Mouse (Mus musculus) CD4-positive, CD25-positive, alpha-beta regulatory T cell (primary cell): Measurements from ENCODE around the gene Wnt10a. TPM values are rescaled to one million over a fixed set of nuclear protein-coding genes. Genes with fewer than 3 reads are reported as not detected.

Experiments
- polyA plus RNA-seq: library from polyadenylated mRNA; unstranded; fragments of 100-300 nt; shearing (Covaris generic); gene quantifications from one replicate; pipeline ENCODE4 v1.2.1, GENCODE M21; 2017

The Wnt10a gene
- 2.3 TPM for polyA plus RNA-seq

DNA sequence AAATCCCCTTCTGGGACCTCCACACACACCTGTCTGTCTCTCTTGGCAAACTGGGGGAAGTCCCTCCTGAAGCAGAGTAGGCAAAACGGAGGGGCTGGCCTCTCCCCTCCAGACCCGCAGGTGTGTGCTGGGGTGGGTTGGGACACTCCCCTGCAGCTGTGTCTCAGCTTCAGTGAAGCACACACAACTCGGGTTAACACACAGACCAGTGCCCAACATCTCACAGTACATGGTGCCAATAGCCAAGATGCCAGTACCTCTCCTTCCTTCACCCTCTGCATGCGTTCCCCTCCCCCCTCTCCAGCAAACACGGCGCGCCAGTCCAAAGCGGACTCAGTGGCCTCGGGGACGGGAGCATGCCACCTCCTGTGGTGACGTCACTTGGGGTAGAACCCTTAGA lies at the start of gene Wnt10a:
Gene Wnt10a (plus strand): TSS at position 268 of the 400 bp plus-strand sequence.

DNA sequence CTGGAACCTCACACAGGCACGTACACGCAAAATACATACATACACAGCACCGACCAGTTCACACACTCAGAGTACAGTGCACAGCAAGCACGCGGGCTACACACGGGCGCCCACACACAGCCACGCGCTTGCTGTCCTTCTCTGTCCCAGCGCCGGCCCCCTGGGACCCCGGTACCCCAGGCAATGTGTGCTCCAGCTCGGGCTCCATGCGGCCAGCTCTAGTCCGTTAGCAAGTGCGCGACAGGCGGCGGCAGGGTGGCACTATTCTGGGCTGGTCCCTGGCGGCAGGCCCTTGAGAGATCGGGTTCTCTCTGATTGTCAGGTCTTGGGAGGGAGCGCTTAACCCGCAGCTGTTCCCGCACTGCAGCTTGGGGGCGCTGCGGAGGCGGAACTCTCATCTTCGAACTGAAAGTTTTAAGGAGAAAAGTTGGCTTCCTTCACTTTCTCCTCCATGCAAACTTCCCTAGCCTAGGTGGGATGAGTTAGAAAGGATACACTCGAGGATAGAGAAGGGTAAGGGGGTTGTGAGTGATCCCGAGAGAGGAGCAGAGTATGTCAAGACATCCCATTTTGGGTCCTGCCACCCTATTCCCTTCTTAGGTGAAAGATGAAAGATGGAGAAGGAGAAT lies 42.6 kb upstream of the Wnt10a start, which contains the start of gene Prkag3:
Gene Prkag3 (minus strand): TSS at position 579 of the 629 bp plus-strand sequence.

DNA sequence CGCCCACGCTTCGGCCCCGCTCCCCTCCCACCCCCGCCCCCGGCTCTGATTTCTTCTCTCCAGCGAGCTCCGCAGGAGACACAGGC lies 19.6 kb upstream of the Wnt10a start, which contains the start of gene Wnt6:
Gene Wnt6 (plus strand): TSS at position 48 of the 86 bp plus-strand sequence.

Other genes starting within 250 kb of the Wnt10a start
- gene Plcd4, start 248.6 kb upstream of the Wnt10a start, polyA plus RNA-seq = 0.12 TPM
- gene Usp37, start 247.2 kb upstream of the Wnt10a start, polyA plus RNA-seq = 14.4 TPM
- 20.0 TPM for gene Zfp142, start 203.3 kb upstream of the Wnt10a start, polyA plus RNA-seq
- gene Bcs1l, start 203.2 kb upstream of the Wnt10a start, polyA plus RNA-seq = 13.3 TPM
- gene Rnf25, start 190.1 kb upstream of the Wnt10a start, polyA plus RNA-seq = 27.3 TPM
- gene Stk36, start 190.1 kb upstream of the Wnt10a start, polyA plus RNA-seq = not detected
- gene Ttll4, start 129.8 kb upstream of the Wnt10a start, polyA plus RNA-seq = 32.5 TPM
- gene Cyp27a1, start 77.9 kb upstream of the Wnt10a start, polyA plus RNA-seq = 0.39 TPM
- gene Prkag3, start 42.3 kb upstream of the Wnt10a start, polyA plus RNA-seq = not detected
- gene Wnt6, start 19.6 kb upstream of the Wnt10a start, polyA plus RNA-seq = not detected
- gene Cdk5r2, start 63.4 kb downstream of the Wnt10a start, polyA plus RNA-seq = not detected
- gene Fev, start 93.9 kb downstream of the Wnt10a start, polyA plus RNA-seq = not detected
- not detected for gene Cryba2, start 101.6 kb downstream of the Wnt10a start, polyA plus RNA-seq
- not detected for gene Cfap65, start 144.1 kb downstream of the Wnt10a start, polyA plus RNA-seq
- not detected for gene Ihh, start 160.2 kb downstream of the Wnt10a start, polyA plus RNA-seq